Mouse (Mus musculus) right cerebral cortex, postnatal 4 days (tissue): ENCODE measurements around the gene Gm15517.
"Not testable (repeated sequence)": the region's sequence is repeated elsewhere in the genome, so short reads cannot be mapped to it uniquely, and the experiment has no call there.

Source experiments
- DNase-seq: peaks from one replicate; pipeline ENCODE4 v3.0.0-alpha.2; 2022

Gene Gm15517

DNA sequence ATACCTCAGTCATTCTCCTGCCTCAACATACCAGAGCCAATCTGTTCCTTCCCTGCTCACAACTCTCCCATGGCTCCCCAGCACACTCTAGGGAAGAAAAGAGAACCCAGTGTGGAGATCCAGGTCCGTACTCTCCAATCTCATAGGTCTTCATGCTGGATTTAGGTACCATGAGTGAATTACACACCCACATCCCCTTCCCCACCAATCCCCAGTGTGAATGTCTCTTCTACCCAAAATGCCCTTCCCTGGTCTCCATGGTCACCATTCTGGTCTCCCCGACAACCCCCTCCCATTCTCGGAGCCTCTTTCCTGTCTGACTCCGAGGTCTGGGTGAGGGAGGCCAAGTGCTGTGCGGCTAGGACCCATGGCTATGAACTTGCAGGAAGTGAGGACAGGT lies at the start of gene Gm15517:
Gene Gm15517 (plus strand): TSS at position 301 of the 400 bp plus-strand sequence.
- no peak for DNase-seq

DNA sequence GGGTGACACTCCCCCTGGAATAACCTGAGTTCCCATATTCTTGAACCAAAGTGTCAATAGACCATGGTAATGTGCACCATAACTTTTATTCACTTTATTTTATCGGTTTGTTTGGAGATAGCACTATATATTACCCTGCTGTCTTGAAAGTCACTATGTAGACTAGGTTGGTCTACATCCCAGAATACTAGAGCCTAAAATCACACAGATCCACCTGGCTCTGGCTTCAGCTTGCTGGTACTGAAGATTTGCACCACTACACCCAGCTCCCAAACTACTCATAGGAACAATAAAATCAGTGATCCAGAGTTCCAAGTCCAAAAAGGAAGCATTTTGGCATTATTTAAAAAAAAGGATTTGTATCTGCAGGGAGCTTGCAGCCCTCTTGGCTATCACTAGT lies 45.6 kb upstream of the Gm15517 start, which contains the start of gene Klk1b5:
Gene Klk1b5 (plus strand): TSS at position 301 of the 400 bp plus-strand sequence.
- no peak for DNase-seq

DNA sequence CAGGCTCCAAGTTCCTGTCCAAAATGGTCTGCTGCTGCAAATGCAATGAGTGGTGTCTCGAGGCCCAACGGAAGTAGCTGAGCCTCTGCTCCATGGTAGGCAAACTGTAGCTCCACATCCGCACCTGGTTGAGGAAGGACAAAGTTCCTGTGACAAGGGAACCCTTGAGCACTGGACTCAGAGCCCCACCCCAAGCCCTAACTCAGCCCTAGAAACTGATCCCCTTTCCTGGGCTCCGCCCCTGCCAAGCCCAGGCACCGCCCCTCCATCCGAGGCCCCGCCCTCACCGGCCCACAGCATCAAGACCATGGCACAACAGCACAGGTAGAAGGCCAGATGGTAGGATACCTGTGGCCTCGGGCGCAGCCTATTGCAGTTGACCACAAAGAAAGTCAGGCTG lies 39.6 kb upstream of the Gm15517 start:
- not testable (repeated sequence) for DNase-seq

DNA sequence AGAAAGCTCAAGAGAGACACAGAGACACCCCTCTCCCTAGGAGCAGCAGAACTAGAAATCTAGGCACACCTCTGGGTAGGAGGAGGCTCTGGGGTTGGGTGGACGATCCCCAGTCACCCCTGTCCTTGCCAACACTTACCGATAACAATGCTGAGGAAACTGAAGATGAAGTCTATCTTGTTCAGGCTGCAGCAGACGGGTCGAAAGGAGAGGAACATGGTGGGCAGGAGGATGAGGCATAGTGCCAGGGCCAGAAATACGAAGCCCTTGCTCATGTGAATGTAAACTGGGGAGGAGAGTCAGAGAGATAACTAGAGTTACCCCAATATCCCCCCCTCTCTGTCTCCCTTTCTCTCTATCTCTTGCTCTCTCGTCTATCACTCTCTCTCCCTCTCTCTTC lies 38.9 kb upstream of the Gm15517 start:
- not testable (repeated sequence) for DNase-seq

DNA sequence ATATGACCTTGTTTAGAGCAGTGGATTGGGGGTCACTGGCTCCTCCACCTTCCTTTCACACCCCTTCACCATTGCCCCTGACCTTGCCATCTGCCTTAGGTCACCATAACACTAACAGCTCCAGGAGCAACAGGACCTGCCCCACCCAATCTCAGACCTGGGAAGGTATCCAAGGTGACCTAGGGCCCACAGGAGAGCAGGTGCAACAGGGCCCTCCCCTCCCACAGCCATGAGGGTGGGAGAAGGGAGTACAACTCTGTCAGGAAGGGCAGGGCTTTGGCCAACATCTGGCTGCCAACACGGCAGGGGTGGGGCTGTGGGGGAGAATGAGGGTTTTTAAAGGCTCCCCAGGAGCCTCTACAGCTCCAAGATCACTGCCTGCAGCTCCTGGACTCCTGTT lies 36.2 kb upstream of the Gm15517 start, which contains the start of gene Klk1:
Gene Klk1 (plus strand): TSS at position 285 of the 400 bp plus-strand sequence.
- no peak for DNase-seq

DNA sequence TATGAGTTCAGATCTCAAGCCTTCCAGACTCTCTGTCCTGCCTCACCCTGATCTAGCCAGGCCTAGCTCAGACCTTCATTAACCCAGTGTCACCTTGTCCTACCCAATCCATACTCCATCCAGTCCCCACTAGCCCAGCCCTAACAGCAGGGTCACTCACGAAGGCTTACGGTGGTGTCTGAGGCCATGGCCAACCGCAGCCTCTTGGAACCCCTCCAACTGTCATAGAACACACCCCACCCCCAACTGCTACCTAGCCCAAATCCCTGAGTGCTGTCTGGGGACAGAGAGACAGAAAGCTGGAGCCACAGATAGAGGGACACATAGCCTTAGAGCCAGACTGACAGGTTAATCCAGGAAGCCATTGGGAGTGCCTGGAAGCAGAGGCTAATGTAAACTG lies 25.3 kb upstream of the Gm15517 start, which contains the start of gene Gm36864:
Gene Gm36864 (plus strand): TSS at position 269 of the 400 bp plus-strand sequence.
- DNase-seq, result no peak

DNA sequence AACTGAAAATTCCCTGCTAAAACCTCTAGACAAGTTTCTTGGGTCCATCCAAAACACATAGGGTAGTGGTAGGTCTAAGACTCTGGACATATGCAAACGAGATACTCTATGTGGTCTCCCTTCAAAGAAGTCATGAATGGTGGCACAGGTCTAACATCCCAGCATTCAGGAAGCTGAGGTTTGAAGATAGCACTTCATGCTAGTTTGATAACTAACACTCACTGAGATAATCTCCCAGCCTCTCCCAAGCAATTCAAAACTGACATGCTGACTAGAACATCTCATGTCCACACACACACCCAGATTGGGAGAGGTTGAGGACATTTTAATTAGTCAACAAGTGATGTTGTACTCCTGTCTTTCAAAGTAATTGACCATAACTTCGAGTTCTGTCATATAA lies 21.3 kb upstream of the Gm15517 start:
- no peak for DNase-seq

DNA sequence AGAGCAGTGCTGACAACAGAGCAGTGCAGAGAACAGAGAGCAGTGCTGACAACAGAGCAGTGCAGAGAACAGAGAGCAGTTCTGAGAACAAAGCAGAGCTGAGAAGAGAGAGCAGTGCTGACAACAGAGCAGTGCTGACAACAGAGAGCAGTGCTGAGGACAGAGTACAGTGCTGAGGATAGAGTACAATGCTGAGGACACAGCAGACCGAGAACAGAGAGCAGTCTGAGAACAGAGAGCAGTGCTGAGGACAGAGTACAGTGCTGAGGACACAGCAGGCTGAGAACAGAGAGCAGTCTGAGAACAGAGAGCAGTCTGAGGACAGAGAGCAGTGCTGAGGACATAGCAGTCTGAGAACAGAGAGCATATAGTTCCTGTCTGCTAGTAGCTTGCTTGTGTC lies 20.5 kb upstream of the Gm15517 start:
- no peak for DNase-seq

DNA sequence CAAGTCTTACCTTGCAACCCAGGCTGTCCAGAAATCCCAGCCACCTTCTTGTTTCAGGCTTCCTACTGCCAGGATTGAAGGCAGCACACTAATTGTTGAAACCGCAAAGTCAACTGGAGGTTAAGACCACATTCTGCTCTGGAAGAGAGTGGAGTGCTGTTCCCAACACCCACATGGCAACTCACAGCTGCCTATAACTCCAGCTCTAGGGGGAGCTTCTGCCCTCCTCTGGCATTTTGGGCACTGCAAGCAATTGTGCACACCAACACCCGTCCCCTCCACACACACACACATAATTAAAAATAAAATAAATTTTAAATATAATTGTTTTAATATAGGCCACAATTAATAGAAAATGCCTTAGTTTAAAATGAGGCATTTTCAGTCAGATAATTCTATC lies 20.1 kb upstream of the Gm15517 start:
- DNase-seq, result no peak

DNA sequence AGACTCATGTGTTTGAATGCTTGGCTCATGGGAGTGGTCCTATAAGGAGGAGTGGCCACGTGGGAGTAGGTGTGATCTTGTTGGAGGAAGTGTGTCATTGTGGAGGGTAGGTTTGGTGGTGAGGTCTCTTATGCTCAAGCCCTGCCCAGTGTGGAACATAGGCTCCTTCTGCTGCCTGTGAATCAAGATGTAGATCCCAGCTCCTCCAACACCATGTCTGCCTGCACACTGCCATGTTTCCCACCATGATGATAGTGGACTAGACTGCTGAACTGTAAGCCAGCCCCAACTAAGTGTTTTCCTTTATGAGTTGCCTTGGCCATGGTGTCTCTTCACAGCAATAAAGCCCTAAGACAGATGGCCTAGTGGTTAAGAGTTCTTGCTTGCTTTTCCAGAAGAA lies 17.2 kb upstream of the Gm15517 start:
- DNase-seq, result no peak

DNA sequence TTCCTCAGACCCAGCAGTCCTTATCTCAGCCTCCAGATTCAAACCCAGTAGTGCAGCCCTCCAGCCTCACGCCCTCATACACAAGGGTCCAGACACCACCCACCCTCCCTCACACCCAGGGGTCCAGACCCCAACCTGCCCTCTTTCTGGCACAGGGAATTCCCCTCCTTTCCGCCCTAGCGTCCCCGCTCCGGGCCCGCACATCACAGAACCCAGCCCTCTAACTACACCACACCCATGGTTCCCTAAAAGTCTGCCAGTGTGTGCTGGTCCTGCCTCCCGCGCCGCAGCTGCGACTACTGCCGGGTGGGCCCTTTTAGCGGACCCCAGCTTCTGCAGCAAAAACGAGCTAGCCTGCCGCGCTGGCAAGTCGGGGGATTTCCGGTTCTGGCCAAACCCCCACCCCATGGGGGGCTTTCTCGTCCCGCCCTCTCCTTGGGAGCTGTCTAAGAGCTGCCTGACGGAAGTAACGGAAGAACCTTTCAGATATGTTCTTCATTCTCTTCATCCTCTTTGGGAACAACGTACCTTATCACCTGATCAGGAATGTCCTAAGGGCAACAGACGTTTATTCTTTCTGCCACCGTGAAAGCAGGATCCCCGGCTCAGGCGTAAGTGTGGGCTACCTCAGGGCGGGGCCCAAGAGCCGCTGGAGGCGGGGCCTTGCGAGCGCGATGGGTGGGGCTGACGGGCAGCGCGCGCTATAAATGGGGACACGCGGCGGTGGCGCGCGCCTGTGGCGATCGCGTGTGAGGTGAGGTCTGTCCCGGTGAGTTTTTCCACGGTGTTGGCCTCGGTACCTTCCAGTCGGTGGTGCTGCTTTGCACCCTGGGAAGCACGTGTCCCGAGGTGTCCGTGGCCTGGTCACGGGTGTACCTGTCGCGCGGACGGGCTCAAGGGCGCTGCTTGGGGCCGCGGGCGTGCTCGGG lies 14.9 kb upstream of the Gm15517 start, which contains the start of the genes 1700028J19Rik and 2410002F23Rik:
Gene 1700028J19Rik (minus strand): TSS at position 641 of the 929 bp plus-strand sequence.
Gene 2410002F23Rik (plus strand): TSS at position 668 of the 929 bp plus-strand sequence.
- peak; percentile 92 for DNase-seq

DNA sequence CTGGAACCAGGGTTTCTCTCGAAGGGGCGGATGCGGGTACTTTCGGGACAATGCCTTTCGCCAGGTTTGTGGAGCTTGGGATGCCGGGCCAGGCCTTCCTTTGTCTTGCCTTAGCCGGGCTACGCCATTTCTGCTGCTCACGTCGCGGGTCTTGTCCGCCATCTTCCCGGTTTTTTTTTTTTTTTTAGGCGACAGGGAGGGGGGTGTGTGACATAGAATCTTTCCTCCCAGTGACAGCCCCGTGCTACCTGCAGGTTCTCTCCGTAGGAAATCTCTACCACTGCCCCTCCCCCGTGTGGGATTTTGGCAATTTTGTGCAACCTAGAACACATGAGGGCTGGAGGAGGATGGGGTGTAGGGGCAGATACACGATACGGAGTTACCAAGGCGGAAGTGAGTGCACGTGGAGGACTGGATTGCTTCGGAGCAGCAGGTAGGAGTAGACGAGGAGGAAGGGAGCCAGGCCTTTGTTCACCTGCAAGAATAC lies 14.2 kb upstream of the Gm15517 start:
- DNase-seq, result no peak

DNA sequence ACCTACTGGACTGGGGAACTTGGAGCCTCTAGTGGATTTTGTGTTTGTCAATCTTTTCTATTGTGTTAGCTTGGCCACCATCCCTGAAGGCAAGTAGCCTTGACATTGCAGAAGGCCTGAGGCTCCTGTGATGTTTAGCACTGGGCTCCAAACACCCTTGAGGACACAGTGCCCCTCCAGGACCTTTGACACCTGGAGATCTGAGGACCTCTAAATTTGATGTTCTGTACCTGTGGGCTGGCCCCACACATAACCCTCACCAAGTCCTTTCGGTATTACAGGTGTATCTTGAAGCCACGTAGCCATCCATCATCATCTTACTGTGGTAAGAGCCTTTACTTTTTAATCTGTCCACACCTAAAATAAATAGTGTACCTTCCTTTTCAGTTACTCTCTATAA lies 13.3 kb upstream of the Gm15517 start:
- no peak for DNase-seq

DNA sequence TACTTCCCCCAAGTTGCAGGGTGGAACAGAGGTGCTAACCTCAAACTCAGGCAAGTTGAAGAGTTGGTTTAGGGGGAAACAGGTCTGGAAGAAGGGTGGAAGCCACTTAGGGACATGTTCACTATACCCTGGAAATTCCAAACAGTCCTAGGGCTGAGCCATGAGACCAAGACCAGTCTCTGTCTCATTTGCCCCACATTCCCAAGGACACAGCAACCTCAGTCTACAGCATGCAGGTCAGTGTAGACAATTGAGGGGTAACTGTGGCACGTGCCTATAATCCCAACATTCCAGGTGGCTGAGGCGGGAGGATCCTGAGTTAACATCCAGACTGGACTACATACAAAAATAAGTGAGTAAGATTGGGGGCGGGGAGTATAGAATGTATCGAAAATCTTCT lies 12.0 kb upstream of the Gm15517 start:
- no peak for DNase-seq

DNA sequence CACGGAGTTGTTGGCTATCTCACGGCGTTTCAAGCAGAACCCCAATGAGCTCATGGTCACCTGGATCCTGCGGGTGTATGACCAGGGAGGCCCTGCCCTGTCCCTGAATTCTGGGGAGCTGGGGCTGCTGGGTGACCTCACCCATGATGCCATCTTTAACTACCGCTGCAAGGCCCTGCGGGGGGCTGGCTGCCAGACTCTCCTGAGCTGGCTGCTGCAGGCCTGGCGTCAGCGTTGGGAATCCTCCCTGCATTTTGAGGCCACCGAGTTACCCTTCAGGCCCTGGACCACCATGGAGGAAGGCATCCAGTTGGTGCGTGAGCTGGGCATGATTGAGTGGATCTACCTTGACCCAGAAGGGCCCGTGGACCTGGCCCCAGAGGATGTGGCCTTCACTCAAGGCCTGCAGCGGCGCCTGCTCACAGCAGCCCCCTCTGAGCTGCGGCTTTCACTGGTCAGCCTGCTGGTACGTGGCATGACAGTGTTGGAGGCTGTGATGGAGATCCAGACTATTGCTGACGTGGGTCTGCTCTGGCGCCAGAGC lies 10.4 kb upstream of the Gm15517 start:
- not testable (repeated sequence) for DNase-seq

DNA sequence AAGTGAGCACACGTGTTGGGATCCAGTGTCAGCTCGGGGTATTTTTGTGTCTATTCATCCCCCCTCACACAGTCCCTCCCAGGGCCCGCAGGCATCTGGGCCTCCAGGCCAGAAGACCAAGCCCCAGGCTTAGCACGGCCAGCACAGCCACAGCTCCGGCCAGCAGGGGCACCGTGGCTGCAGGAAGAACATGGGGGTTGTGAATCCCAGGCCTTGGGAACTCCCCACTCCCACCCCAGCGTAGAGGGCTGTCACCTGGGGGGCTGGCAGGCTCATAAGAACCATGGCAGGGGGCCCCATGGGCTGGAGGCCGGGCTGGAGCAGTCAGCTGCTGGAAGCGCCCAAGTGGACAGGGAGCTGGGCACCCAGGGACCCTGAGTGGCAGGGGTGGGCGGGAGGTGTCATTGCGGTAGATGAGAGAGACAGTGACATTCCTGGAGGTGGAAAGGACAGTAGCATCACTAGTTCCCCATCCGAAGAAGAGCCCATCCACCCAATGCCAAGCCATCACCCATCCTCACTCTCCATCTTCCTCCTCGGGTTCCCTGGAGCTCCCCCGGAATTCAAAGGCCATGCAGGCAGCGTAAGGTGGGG lies 8.1 kb upstream of the Gm15517 start:
- no peak for DNase-seq

DNA sequence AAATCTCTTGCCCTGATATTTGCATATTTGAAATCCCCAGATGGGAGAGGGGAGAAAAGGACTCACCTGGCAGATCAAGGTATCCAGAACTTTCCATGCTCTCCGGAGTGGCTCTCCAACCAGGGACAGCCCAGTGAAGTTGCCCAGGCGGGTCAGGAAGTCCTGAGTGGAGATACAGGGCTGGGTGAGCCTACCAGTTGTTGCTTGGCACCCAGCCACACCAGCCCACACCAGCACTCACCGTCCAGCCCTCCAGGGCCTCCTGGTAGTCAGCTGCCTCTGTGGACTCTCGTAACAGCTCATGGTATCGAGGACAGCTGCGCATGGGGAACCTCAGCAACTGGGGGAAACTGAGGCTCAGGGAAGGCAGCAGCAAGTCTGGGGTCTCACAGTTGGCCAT lies 6.3 kb upstream of the Gm15517 start:
- no peak for DNase-seq

DNA sequence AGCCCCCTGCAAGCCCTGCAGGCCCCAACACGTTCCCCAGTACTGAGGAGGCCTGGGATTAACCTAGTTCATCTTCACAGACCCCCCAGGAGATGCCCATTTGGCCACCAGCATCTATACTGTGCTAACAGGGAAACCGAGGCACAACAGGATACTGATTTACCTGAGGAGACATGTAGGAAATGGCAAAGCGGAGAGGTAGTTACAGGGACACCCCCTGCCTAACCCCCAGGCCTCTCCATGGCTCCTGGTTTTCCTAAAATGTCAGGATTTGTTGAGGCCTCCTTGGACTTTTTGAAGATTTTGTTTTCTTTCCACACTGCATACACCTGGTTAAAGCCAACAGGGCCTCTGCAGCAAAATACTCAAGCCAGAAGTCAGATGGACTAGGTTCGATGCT lies 4.0 kb upstream of the Gm15517 start, which contains the start of gene Acp4:
Gene Acp4 (minus strand): TSS at position 101 of the 400 bp plus-strand sequence.
- DNase-seq, result no peak

DNA sequence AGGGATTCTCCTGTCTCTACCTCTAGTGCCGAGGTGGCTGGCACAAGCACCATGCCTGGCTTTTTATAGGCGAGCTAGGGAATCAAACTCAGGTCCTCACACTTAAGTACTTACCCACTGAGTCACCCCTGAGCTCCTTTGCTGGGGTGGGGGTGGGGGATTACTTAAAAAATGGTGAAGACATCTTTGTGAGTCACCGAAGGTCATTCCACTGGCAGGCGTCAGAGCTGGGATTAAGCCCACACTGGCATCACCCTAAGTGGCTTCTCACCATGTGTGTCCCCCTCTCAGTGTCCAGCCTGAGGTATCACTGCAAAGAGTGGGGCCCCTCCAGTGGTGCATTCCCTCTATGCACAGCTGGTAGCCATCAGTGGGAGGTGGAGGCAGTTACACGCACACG lies 837 bp upstream of the Gm15517 start:
- no peak for DNase-seq

DNA sequence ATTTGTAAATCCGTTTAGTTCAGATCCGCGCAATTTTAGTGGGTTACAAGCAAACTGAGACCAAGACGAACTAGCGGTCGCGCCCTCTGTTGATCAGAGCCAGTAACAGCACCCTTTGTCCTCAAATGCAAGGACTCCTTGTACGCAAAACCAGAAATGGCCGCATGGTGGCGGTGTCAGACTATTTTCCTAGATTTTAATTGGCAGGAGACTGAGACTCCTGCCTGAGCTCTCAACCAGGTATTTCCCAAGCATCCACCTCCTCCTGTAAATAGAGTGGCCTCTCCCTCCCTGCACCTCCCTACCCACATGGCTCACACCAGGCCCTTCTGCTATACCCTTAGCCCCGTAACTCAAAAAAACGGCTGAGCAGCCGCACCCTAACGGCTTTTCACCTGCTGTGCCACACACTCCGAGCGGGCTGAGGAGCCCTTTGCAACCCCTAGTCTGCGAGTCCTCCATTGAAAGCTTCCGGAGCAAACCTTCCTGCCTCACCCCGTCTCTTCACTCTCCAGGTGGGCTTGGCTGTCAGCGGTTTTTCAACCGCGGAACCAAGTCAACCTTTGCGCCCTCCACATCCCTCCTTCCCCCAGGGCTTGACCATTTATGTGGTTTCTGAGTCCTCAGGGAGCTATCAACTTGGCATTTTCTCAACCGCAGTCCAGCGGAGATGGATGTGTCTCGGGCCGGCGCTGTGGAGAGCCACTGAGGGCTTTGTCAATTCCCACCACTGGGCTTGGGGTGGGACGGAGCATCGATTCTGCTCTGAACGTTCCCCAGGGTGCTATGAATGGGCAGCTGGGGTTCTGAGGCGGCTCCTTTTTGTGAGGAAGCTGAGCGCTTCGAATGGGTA lies 1.8 kb downstream of the Gm15517 start:
- DNase-seq, result peak; percentile 99

DNA sequence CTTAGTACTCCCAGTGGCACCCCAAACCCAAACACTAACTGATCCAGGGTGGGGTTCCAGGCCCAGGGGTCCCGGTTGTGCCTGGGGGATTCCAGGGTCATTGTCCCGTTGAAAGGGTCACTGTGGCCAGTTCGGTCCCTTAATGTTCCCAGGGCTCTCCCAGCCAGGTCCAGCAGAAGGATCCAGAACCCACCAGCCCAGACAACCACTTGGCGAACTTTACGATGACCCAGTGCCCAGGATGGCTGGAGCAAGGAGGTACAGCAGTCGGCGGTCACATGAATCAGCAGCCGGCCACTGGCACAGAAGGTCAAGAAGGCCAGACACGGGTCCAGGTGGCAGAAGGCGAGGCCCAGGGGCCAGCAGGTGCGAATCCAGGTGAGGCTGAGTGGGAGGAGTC lies 6.9 kb downstream of the Gm15517 start:
- DNase-seq, result no peak

DNA sequence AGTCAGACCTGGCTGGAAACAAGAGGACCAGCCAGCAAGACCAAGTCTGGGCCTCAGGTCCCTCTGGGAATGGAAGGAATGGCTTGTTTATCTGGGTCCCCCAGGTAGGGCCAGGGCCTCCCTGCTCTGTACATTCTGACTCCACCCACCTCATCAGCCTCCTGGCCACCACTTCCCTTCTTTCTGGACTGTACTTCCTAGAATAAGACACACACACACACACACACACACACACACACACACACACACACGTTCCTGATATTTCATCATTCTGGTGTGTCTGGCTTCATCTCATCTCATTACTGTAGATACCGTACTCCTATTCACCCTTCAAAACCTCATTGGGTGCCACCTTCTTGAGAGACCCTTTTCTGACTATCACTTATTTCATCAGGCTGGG lies 8.2 kb downstream of the Gm15517 start:
- DNase-seq, result no peak
